Mouse (Mus musculus) embryo, embryonic 9.5 days (tissue): Measurements from ENCODE around the gene Mecom.
"Not testable (repeated sequence)": the region's sequence is repeated elsewhere in the genome, so short reads cannot be mapped to it uniquely, and the experiment has no call there.

Source experiments
- DNase-seq: peaks from one replicate; pipeline ENCODE4 v3.0.0-alpha.2; 2017; ENCODE audit errors: extremely low spot score

Mecom gene

DNA sequence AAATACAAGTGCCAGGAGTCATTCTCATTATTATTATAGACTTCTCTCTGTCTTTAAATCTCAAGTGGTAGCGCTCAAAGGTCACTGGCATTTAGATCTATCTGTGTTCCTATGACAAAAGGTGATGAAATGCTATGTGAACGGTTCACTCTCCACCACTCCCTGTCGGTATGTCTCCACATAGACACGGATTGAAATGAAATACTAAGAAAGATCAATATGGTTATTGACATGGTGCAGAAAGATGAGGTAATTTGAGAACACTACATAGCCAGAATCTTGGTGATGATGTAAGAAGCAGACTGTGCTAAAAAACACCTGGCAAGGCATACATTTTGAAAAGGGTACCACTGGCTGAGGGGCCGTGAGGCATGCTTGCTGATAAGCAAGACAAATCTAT, 294.1 kb downstream of the Mecom start:
- DNase-seq = no peak

- DNase-seq = no peak
Observed at GRCm38 (mm10) chr3:30248656-30249384, 299.0 kb downstream of the Mecom start.

GRCm38 (mm10) chr3:30247256-30247655, 300.6 kb downstream of the Mecom start:
- no peak for DNase-seq

DNA sequence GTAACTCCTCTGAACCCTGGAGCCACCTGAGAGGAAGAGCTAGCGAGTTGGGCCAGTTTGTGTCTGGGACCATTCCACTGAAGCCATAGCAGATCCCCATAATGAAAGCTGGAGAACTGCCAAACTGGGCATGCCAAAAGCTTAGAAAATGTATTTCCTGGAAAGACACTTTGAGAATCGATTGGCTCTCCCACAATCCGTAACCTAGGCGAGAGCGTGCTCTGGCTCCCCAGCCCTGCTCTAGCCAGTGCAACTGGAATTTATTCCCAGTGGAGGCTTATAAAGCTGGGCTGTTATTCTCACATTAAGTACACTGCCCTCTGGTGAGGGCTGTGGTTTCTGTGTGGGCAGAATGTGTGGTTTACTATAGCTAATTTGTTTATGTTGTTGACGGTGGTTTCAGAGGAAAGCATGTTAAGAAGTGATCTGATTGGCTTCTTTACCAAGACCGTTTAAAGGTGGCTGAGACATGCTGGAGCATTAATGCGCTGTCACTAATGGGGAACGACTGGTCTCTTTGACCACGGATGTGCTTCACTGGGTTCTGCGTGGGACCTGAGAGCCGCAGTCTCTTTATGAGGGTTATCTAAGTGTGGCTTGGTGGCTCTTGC, 301.3 kb downstream of the Mecom start:
- DNase-seq = no peak

DNA sequence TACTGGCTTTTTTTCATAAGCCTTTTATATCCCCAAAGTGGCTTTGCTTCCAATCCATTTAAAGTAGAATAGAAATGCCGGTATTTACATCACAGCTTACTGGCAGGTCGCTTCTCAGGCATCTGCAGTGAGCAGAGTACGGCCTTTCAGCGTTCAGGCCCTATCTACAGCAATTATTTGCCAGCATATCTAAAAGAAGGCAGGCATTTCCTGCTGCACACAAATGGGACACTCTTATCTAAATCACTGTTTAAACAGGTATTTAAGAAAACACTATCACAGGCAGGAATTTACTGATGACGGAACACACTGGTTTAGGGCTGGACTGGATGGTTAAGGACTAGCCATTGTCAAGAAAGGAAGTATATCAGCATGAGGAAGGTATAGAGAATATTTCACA, 301.9 kb downstream of the Mecom start:
- DNase-seq = no peak

DNA sequence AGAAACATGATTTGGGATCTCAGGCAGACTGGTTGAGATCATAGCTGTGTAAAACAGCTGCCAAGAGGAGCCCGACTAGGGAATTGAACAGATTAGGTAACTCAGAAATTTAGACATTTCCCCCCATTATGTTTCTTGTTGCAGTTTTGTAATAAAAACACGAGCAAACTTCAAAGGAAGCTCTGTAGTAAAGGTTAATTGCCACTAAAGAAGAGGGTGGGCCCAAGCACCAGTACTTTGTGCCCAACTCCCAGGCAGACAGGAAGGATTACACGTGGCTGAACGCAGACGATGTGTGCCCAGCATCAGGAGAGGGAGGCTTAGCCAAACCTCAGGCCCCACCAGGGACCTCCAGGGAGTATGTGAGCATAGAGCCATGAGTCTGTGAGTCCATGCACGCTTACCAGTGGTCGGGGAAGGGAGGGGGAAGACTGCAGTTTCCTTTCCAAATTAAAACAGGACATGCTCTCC, 303.4 kb downstream of the Mecom start:
- DNase-seq = no peak

DNA sequence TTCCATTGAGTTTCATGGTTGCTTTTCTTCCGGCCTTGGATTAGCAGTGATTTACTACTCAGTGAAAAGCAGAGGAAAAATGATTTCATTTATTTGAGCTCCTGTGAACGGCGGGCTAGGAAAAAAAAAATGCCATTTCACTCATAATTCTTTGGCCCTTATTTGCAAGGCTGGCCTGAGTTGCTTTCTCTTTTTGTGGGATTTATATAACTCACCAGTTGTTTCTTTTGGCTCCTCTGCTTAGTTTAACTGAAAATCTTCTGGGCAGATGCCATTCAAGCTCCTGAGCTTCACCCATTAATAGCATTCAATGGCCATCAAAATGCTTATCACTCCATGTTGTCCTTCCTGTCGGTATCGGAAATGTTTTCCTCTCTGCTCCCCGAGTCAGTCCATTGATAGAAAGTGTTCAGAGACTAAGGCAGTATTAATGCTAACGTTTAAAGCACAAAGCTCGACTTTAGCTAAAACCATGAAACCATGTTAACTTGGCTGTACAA, 304.0 kb downstream of the Mecom start:
- DNase-seq = no peak

- no peak for DNase-seq
Observed at GRCm38 (mm10) chr3:30239416-30239815, 308.4 kb downstream of the Mecom start.

DNA sequence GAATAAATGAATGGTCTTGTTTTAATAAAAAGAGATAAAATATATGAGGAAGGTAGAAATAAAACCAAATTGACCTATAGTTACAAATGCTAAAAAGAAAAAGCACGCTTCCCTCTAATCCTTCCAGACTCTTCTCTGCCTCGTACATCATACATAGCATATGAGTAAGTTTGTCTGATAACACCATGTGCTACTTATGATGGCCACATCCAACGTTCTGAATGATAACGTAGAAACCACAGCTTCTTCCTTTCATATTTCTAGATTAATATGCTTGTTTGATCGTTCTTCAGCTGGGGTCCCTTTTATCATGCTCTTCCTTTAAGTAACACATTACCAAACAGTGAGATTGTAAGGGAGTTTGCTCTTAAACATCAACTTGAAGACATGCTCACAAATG, 310.3 kb downstream of the Mecom start:
- DNase-seq = no peak

- DNase-seq = no peak
Observed at GRCm38 (mm10) chr3:30234018-30234417, 313.8 kb downstream of the Mecom start.

DNA sequence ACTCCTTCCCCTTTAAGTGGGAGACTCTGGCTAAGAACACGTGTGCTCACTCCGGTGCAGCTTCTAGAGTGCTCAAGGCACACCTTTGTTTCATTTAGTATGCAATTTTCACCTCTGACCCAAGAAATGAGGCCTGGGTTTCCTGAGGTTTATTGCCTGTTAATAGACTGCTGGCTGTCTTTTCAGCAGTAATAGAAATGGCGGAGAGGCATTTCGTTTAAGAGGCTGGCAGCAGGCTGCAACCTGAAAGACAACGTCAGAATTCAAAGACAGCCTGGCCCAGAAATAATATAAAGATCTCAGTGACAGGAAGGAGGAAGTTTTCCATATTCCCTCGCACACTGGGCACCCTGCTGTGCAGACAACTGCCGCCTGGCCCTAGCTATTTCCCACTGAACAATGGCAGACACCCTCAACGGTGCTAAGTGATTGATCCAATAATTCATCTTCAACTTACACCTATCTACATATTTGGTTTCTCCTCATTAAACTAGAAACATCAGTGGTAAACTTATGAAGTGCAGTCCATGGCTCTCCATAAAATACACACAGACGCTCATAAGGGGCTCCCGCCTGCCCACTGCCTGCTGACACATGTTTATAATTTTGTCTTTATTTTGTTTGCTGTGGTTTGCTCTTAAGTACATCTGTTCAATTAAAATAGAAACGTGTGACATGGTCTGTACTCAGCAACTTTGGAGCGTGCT, 319.7 kb downstream of the Mecom start:
- DNase-seq = peak; percentile 29

GRCm38 (mm10) chr3:30226928-30227370, 320.9 kb downstream of the Mecom start:
- peak; percentile 25 for DNase-seq

DNA sequence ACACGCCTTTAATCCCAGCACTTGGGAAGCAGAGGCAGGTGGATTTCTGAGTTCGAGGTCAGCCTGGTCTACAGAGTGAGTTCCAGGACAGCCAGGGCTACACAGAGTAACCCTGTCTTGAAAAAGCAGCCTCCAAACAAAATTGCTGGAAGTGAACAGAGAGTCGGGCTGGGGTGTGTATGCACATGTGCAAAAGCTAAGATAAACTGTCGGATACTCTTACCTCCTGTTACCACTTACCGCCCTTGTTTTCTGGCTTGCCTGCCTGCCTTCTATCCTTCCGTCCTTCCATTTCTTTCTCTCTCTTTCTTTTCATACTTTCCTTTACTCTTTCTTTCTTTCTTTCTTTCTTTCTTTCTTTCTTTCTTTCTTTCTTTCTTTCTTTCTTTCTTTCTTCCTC, 322.6 kb downstream of the Mecom start:
- DNase-seq = not testable (repeated sequence)

GRCm38 (mm10) chr3:30220701-30221412, 327.0 kb downstream of the Mecom start:
- peak; percentile 41 for DNase-seq

DNA sequence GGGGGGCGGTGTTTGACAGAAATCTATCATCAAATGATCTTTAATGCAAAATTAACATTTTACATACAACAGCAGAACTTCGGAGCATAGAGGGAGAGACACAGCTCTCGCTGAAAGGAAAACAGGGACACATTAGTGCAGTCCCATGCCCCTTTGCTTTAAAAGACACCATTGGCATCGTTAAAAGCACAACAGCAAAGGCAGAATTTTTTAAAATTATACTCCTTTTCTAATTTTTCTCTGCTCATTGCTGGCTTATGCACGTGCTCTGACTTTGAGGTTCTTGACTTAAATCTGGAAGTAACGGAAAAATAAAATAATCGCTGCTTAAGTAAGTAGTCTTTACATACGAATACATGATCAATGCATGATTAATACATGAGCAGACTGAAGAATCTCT, 327.9 kb downstream of the Mecom start:
- DNase-seq = no peak

DNA sequence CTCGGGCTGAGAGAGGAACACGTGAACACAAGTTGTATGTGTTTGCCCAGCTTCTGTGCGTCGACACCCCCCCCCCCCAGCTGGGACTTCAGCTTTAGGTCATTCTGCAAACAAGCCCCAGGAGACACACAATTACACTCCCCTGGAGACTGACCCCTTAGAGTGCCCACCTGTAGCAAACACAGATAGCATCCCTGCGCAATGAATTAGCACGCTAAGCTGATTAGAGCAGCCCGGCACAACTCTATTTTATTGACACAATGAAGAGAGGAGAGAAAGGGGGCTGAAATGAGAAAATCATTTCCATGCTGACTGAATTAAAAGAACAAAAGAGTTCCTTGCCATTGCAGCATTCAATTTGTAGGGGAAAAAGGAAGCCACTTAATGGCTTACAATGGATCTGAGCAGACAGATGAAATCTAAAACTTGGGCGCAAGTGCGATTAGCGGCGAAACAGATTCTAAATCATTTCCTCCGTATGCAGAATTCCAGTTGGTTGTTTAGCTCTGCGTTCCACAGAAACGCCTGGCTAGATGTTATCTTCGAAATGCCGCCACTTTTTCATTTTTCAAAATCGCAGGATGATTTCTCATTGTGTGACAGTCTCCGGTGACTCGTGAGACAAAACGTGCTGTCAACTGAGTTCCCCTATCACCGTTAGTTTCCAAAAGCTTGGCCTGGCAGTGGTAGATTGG, 328.5 kb downstream of the Mecom start:
- DNase-seq = peak; percentile 57

GRCm38 (mm10) chr3:30214607-30215006, 333.2 kb downstream of the Mecom start:
- no peak for DNase-seq

- DNase-seq = peak; percentile 43
Observed at GRCm38 (mm10) chr3:30213540-30214170, 334.2 kb downstream of the Mecom start.

- no peak for DNase-seq
Observed at GRCm38 (mm10) chr3:30212802-30213201, 335.0 kb downstream of the Mecom start.

GRCm38 (mm10) chr3:30209131-30209530, 338.7 kb downstream of the Mecom start:
- no peak for DNase-seq

- peak; percentile 29 for DNase-seq
Observed at GRCm38 (mm10) chr3:30207886-30208285, 339.9 kb downstream of the Mecom start.
